Mouse (Mus musculus) forebrain, postnatal 0 days (tissue): Measurements from ENCODE around the gene Cuedc1. TPM values are rescaled to one million over a fixed set of nuclear protein-coding genes. Genes with fewer than 3 reads are reported as not detected.
"Not testable (repeated sequence)": the region's sequence is repeated elsewhere in the genome, so short reads cannot be mapped to it uniquely, and the experiment has no call there.

Source experiments
- ATAC-seq: fragments of 200-750 bp; cut with Nextera tagmentation; 2 replicates; pipeline ENCODE4 v1.8.0; 2017; ENCODE audit warnings: mild to moderate bottlenecking, moderate library complexity
- DNase-seq: peaks from one replicate; pipeline ENCODE4 v3.0.0-alpha.2; 2015
- H3K27ac ChIP-seq: fragments of 300-500 bp; sonication (generic); 2 replicates; pipeline ENCODE4 v1.5.1; 2014; ENCODE audit warnings: low read depth, mild to moderate bottlenecking, antibody characterized with exemption, low read length, moderate library complexity, mixed read lengths
- H3K27me3 ChIP-seq: fragments of 300-500 bp; sonication (generic); 2 replicates; pipeline ENCODE4 v1.6.1; 2014; ENCODE audit warnings: mild to moderate bottlenecking, low read length, mixed read lengths; ENCODE audit not compliant: insufficient read depth
- H3K36me3 ChIP-seq: fragments of 300-500 bp; sonication (generic); 2 replicates; pipeline ENCODE4 v1.6.1; 2014; ENCODE audit warnings: mild to moderate bottlenecking, moderate library complexity; ENCODE audit not compliant: insufficient read depth
- H3K4me1 ChIP-seq: fragments of 300-500 bp; sonication (generic); 2 replicates; pipeline ENCODE4 v1.6.1; 2014; ENCODE audit warnings: antibody characterized with exemption; ENCODE audit not compliant: insufficient read depth
- H3K4me2 ChIP-seq: fragments of 300-500 bp; sonication (generic); 2 replicates; pipeline ENCODE4 v1.6.1; 2014; ENCODE audit warnings: low read depth, mild to moderate bottlenecking, moderate library complexity
- H3K4me3 ChIP-seq: fragments of 300-500 bp; sonication (generic); 2 replicates; pipeline ENCODE4 v1.5.1; 2014; ENCODE audit warnings: low read depth, low read length, mixed read lengths
- H3K9ac ChIP-seq: fragments of 300-500 bp; sonication (generic); 2 replicates; pipeline ENCODE4 v1.6.1; 2014; ENCODE audit warnings: mild to moderate bottlenecking
- H3K9me3 ChIP-seq: fragments of 300-500 bp; sonication (generic); 2 replicates; pipeline ENCODE4 v1.6.1; 2016; ENCODE audit warnings: low read length
- CTCF ChIP-seq: sonication (generic); IDR thresholded peaks from 2 replicates; pipeline ENCODE4 v1.5.1; 2016; ENCODE audit warnings: antibody characterized with exemption, control low read depth, low read depth
- WGBS: fragments of 180-500 bp; shearing (Covaris S2); extraction: QIAGEN DNeasy Blood & Tissue Kit; methylation state at CpG from one replicate; pipeline ENCODE4 v1.1.7; 2014; 5-methylcytosine and 5-hydroxymethylcytosine counted together
- polyA plus RNA-seq: library from polyadenylated mRNA; unstranded; fragments of >200 nt; fragmentation: Nextera tagmentation; extraction: Ambion mirVana; gene quantifications from 2 replicates; pipeline ENCODE4 v1.2.1, GENCODE M21; 2015
- total RNA-seq: library from RNA; depleted of rRNA; stranded (reverse); fragments of >200 nt; gene quantifications from 2 replicates; pipeline ENCODE4 v1.2.3, GENCODE M21; 2014

Cuedc1 gene
- total and polyA plus RNA-seq, 2 experiments from 2014 or later = 34.6 to 34.7 TPM

DNA sequence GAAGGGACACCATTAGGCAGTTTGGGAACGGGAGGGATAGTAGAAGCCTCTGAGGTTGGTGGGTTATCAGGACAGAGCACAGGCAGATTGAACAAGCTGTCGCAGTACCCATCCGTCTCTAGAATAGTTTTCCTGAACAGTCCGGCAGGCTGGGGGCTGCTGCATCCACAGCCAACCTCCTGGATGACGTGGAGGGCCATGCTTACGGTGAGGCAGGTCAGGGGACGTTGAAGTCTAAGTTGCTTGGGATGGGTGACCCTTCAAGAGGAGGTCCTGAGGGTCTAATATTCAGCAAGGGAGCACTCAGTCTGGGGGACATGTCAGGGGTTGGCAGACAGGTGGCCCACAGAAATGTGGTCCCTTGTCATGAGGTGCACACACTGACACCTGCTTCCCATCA lies 90.8 kb downstream of the Cuedc1 start:
- WGBS = 88% methylated on average over 7 of the region's 7 CpGs
- Histone ChIP-seq H3K36me3 (peaks cover 19% of the 10 kb centered on the region; the same call in 1 of the 2 replicates), H3K4me3 (no peak overlapping the region), H3K9me3 (no peaks in the 10 kb centered on the region), H3K27ac (no peak overlapping the region), H3K9ac (no peak overlapping the region), H3K4me2 (no peak overlapping the region), H3K4me1 (no peaks in the 10 kb centered on the region), H3K27me3 (peaks cover 13% of the 10 kb centered on the region)
- no peak for DNase-seq
- TF ChIP-seq CTCF = no peak
- no peak for ATAC-seq

DNA sequence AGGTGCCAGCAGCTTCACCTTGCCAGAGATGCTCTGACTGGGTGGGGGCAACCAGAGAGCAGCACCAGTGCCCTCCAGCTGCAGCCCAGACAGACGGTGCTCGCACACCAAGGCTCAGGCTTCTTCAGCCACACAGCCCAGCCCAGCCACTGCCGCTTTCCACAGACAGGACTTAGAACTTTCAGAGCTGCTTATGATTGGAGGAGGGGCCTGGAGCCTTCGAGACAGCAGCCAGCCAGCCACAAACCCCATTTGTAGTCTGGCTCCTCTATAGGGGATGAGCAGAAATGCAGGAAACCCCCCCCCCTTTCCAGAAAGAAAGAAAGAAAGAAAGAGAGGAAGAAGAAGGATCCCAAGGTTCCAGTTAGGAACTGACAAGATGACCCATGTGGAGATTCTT lies 94.7 kb downstream of the Cuedc1 start:
- H3K4me3 ChIP-seq = no peak overlapping the region
- no peak overlapping the region for H3K9ac ChIP-seq
- peaks cover 13% of the 10 kb centered on the region for H3K27me3 ChIP-seq
- no peak for DNase-seq
- no peaks in the 10 kb centered on the region for H3K4me1 ChIP-seq
- no peak overlapping the region for H3K4me2 ChIP-seq
- peak; percentile 45 for TF ChIP-seq CTCF
- H3K36me3 ChIP-seq = peaks cover 5% of the 10 kb centered on the region; the same call in 1 of the 2 replicates
- no peak overlapping the region for H3K27ac ChIP-seq
- 22% methylated on average over 4 of the region's 4 CpGs for WGBS
- peak; percentile 66 for ATAC-seq
- H3K9me3 ChIP-seq = no peaks in the 10 kb centered on the region

DNA sequence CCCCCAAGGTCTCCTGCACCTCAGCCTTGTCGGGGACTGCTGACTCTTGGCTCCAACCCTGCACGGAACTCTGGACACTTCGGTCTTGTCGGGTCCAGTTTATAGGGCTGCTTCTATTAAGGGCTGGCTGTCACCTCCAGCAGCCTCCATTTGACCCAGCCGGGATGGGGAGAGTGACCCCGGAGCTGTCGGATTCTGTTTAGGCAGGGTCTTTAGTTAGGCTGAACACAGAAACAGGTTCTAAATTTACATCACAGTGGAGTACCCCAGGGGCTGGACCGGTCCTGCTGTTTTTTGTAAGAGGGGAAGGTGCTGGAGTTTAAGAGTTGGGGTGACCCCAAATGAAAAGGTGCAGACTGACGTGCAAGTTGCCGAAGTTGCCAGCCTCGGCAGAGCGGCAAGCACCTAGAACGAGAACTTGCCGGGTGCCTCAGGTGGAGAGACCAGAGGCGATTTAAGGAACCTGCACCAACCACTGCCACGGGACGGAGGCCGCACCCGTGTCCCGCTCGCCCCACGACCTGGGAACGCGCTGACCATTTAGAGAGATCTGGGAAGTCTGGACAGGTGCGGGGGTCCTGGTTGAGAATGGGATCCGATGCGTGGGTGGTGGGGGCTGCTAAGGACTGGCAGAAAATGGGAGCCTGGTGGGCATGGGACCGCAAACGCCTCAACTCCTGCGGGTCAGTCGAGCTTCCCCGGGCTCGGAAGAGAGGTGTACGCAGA lies 95.4 kb downstream of the Cuedc1 start:
- ATAC-seq (no peak), DNase-seq (no peak)
- H3K9ac ChIP-seq = no peak overlapping the region
- H3K36me3 ChIP-seq = peaks cover 5% of the 10 kb centered on the region; the same call in 1 of the 2 replicates
- H3K27ac ChIP-seq = no peak overlapping the region
- H3K4me3 ChIP-seq = no peak overlapping the region
- peaks cover 13% of the 10 kb centered on the region for H3K27me3 ChIP-seq
- no peaks in the 10 kb centered on the region for H3K9me3 ChIP-seq
- no peak overlapping the region for H3K4me2 ChIP-seq
- no peak for TF ChIP-seq CTCF
- H3K4me1 ChIP-seq = no peaks in the 10 kb centered on the region
- 18% methylated on average over 34 of the region's 34 CpGs for WGBS

DNA sequence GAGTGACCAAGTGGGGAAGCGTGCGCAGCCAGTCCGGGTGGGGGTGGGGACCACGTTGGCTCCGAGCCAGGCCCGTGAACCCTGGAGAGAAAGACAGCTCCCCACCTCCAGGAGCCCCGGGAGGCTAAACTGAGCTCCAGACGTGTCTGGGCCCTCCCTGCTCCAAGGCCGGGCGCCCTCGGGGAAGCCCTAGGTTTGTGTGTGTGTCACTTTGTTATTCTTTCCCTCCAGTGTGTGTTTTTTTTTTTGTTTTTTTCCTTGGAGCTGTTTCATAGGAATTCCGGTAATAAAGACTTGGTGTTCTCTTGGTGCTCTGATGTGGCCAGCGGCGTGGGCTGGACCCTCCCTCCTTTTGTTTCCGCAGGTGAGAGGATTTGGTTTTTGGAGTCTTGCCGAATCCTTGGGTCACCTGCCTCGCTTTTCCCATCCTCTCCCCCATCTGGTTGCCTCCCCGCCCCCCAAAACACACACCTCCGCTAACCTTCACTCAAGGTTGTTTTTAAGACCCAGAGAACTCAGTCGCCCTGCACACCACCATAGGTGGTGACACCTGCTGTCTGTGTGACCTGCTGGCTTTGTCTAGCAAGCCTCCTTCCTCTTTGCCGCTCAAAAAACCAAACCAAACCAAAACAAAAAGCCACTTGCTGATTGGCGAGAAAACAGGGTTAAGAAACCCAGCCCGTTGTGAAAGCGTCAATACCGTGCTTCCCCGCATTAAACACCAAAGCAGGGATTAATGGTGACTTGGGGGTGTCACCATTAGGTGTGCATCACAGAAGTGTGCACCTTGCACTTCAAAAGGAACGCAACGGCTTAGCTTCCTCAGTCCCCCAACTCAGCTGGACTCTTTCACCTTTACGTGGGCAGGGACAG lies 96.2 kb downstream of the Cuedc1 start:
- H3K4me2 ChIP-seq = no peak overlapping the region
- H3K4me1 ChIP-seq = no peaks in the 10 kb centered on the region
- no peak overlapping the region for H3K9ac ChIP-seq
- DNase-seq (no peak), ATAC-seq (no peak)
- H3K27ac ChIP-seq = no peak overlapping the region
- no peak for TF ChIP-seq CTCF
- peaks cover 13% of the 10 kb centered on the region for H3K27me3 ChIP-seq
- 22% methylated on average over 29 of the region's 29 CpGs for WGBS
- no peaks in the 10 kb centered on the region for H3K9me3 ChIP-seq
- H3K4me3 ChIP-seq = no peak overlapping the region
- H3K36me3 ChIP-seq = peaks cover 5% of the 10 kb centered on the region; the same call in 1 of the 2 replicates

DNA sequence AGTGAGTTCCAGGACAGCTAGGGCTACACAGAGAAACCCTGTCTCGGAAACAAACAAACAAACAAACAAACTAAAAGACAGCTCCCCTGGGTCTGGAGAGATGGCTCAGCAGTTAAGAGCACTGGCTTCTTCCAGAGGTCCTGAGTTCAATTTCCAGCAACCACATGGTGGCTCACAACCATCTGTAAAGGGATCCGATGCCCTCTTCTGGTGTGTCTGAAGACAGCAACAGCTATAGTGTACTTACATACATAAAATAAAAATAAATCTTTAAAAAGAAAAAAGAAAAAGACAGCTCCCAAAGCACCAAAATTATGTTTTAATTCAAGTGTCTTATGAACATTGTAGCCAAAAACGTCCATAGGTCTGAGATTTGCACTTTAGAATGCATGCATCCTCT lies 97.8 kb downstream of the Cuedc1 start:
- not testable (repeated sequence) for DNase-seq, H3K9me3 ChIP-seq, H3K9ac ChIP-seq, H3K27ac ChIP-seq, ATAC-seq, H3K36me3 ChIP-seq, H3K4me1 ChIP-seq, H3K4me3 ChIP-seq, H3K4me2 ChIP-seq
- 80% methylated on average over 3 of the region's 3 CpGs for WGBS
- peaks cover 13% of the 10 kb centered on the region for H3K27me3 ChIP-seq

DNA sequence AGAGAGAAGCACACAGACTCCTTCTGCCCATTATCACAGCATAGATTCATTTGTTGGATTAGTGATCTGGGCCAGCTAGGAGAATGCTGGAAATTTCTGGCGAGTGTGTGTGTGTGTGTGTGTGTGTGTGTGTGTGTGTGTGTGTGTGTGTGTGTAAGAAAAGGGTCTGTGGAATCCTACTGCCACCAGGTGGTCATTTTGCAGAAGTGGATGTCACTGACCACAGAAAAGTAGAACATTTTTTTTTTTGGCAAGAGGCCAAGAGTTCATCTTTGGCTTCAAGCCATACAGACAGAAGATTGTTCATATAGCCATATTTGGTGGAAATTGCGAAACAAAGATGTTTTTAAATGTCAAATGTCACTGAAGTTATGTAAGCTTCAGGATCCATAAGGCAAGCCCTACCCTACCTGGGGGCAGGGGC lies 99.3 kb downstream of the Cuedc1 start:
- ATAC-seq (0 out of 2 replicates have a peak, but pooled peaks have one; percentile 22), DNase-seq (peak; percentile 82)
- no peak overlapping the region for H3K27ac ChIP-seq
- peaks cover 12% of the 10 kb centered on the region for H3K27me3 ChIP-seq
- no peak overlapping the region for H3K4me3 ChIP-seq
- no peaks in the 10 kb centered on the region for H3K9me3 ChIP-seq
- H3K4me2 ChIP-seq = no peak overlapping the region
- no peak overlapping the region for H3K9ac ChIP-seq
- 7% methylated on average over 2 of the region's 2 CpGs for WGBS
- H3K4me1 ChIP-seq = no peaks in the 10 kb centered on the region
- H3K36me3 ChIP-seq = no peaks in the 10 kb centered on the region
- TF ChIP-seq CTCF = peak; percentile 80

DNA sequence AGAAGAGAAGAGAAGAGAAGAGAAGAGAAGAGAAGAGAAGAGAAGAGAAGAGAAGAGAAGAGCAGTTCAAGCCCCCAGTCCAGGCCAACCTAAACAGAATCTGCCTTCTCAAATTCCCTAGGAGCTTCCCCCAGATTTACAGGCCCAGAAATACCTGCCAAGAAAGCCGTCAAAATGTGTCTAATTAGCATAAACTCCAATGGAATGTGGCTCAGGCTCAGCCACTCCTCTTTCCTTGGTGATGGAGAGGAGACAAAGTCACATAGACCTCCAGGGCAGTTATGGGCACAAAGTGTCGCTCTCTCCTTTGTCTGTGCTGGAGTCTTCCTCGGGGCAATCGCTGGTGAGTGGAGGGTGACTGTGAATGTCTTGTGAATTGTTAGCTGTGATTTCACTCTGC lies 100.4 kb downstream of the Cuedc1 start:
- ATAC-seq = no peak

More for the DNA sequence above, 100.4 kb downstream of the Cuedc1 start:
- Histone ChIP-seq H3K9me3 (no peaks in the 10 kb centered on the region), H3K36me3 (no peaks in the 10 kb centered on the region), H3K27ac (no peak overlapping the region), H3K4me1 (peaks cover 2% of the 10 kb centered on the region; the same call in 1 of the 2 replicates), H3K27me3 (peaks cover 2% of the 10 kb centered on the region), H3K4me3 (no peak overlapping the region), H3K4me2 (no peak overlapping the region), H3K9ac (no peak overlapping the region)
- WGBS = 13% methylated on average over 4 of the region's 4 CpGs
- DNase-seq = no peak
- TF ChIP-seq CTCF = no peak
